Mouse (Mus musculus): ENCODE measurements at regions not wholly inside any gene's neighbourhood (a gene's known extent, or its start where the extent isn't known, plus 50 kb on each side); places are given as distances from the start of the nearest gene placed in this dataset.

- TF ChIP-seq CTCF (IDR thresholded peaks at IDR 0.05; ENCODE audit: low read depth) (no peak), EP300 (optimal IDR thresholded peaks at IDR 0.05) (no peak)
Measured at GRCm38 (mm10) chr2:117944942-117945341, 166.7 kb upstream of the Thbs1 start.

Measured in stomach, postnatal 0 days (tissue).